ENCODE assay signal across 7 mouse cellular contexts in genomic region chr14:72709091-72709709, GRCm38 (mm10). TPM values are rescaled to one million over a fixed set of nuclear protein-coding genes. Genes with fewer than 3 reads are reported as not detected.
DNase-seq lines count a peak whose midpoint lies in the region; ATAC-seq and TF ChIP-seq lines count a peak whose summit lies in the region.

No protein-coding gene starts in this region.

- peak overlapping the region; percentile 82 for H3K4me2 ChIP-seq in kidney, embryonic 15.5 days

- H3K36me3 ChIP-seq in kidney, embryonic 15.5 days, result no peaks in the 10 kb centered on the region
- H3K36me3 ChIP-seq in small intestine, adult 2 months (ENCODE audit: control insufficient read depth, insufficient read depth, low read length), result no peaks in the 10 kb centered on the region

- no peaks in the 10 kb centered on the region for H3K9me3 ChIP-seq in kidney, embryonic 15.5 days (replicated peaks)

- peak; percentile 70 to 75 for DNase-seq in lung, adult 18-20 months
- no peak for DNase-seq in lung, postnatal 14 days
- DNase-seq in lung, postnatal 10 days, result peak; percentile 60

- TF ChIP-seq POLR2A in embryonic fibroblast, embryonic 13.5 days (IDR thresholded peaks at IDR 0.05; ENCODE audit: low read depth, low read length), result no peak
- no peak for TF ChIP-seq POLR2A in small intestine, adult 2 months (IDR thresholded peaks at IDR 0.05; ENCODE audit: low read depth, low read length)

- TF ChIP-seq CTCF in embryonic fibroblast, embryonic 13.5 days (IDR thresholded peaks at IDR 0.05; ENCODE audit: borderline replicate concordance, insufficient read depth, low read length), result no peak
- TF ChIP-seq CTCF in small intestine, adult 2 months (IDR thresholded peaks at IDR 0.05; ENCODE audit: extremely low read depth, insufficient read length, insufficient replicate concordance, low read depth, low read length), result 0 out of 2 replicates have a peak, but pooled peaks have one; percentile 10

- under 1% methylated on average over 70 of the region's 70 CpGs for WGBS in kidney, embryonic 15.5 days
- under 1% methylated on average over 68 of the region's 70 CpGs for WGBS in small intestine, adult 2 months

- no peaks in the 10 kb centered on the region for H3K4me1 ChIP-seq in embryonic fibroblast, embryonic 13.5 days (ENCODE audit: control insufficient read depth, insufficient read depth, low read length)
- peaks cover 23% of the 10 kb centered on the region for H3K4me1 ChIP-seq in kidney, embryonic 15.5 days
- no peaks in the 10 kb centered on the region for H3K4me1 ChIP-seq in small intestine, adult 2 months (ENCODE audit: control insufficient read depth, insufficient read depth, insufficient read length, low read length)

- peak overlapping the region; percentile 88 for H3K9ac ChIP-seq in kidney, embryonic 15.5 days

- peak overlapping the region; percentile 81 for H3K4me3 ChIP-seq in embryonic fibroblast, embryonic 13.5 days (ENCODE audit: insufficient read depth, low read length)
- peak overlapping the region; percentile 95 for H3K4me3 ChIP-seq in kidney, embryonic 15.5 days (replicated peaks)
- H3K4me3 ChIP-seq in small intestine, adult 2 months (ENCODE audit: low read depth, low read length), result peak overlapping the region; percentile 92

- H3K27me3 ChIP-seq in kidney, embryonic 15.5 days, result no peaks in the 10 kb centered on the region
- H3K27me3 ChIP-seq in small intestine, adult 2 months (ENCODE audit: control insufficient read depth, insufficient read depth, low read length), result no peaks in the 10 kb centered on the region

- peak overlapping the region; percentile 59 for H3K27ac ChIP-seq in embryonic fibroblast, embryonic 13.5 days (ENCODE audit: insufficient read depth, low read length)
- H3K27ac ChIP-seq in kidney, embryonic 15.5 days, result peak overlapping the region; percentile 95
- peak overlapping the region; percentile 88 for H3K27ac ChIP-seq in small intestine, adult 2 months (ENCODE audit: insufficient read depth, low read depth, low read length)

- peak; percentile 44 for ATAC-seq in activated CD4-positive, CD25-positive, alpha-beta regulatory T cell, adult 4 months
- ATAC-seq in kidney, embryonic 15.5 days (replicated peaks; ENCODE audit: low FRiP score), result no peak; the same call in 1 of the 2 replicates

RNA-seq across cellular contexts. Expression of gene Fndc3a, which starts 0.6 kb away (rescaled TPM):
- 10 to 100 TPM; 11.6 to 17.8 TPM for polyA plus RNA-seq in activated CD4-positive, CD25-positive, alpha-beta regulatory T cell, adult 4 months (2017; shearing (Covaris generic))
- 109 and 117 TPM in 2 replicates for polyA plus RNA-seq in embryonic fibroblast, embryonic 13.5 days (2011; ENCODE audit: insufficient read length, low read depth, missing spikeins)
- 52.4 and 55.4 TPM in 2 replicates for polyA plus RNA-seq in kidney, embryonic 15.5 days (2015; fragmentation: Nextera tagmentation; extraction: Ambion mirVana)
- polyA plus RNA-seq in small intestine, adult 2 months (2012; rRNA removed), result 16.9 and 29.2 TPM in 2 replicates
